Mouse (Mus musculus): ENCODE measurements around the gene Ext2.

GRCm38 (mm10) chr2:93835596-93835995, 13.2 kb upstream of the Ext2 start:
- TF ChIP-seq CTCF (IDR thresholded peaks at IDR 0.05; ENCODE audit: control insufficient read depth, insufficient read depth, low read length): no peak
- TF ChIP-seq POLR2A (IDR thresholded peaks at IDR 0.05; ENCODE audit: borderline replicate concordance, control insufficient read depth, low read depth, low read length): no peak

Data from bone marrow, adult 2 months (tissue).